Mouse (Mus musculus) hindbrain, embryonic 10.5 days (tissue): ENCODE results near the gene Tfeb. TPM values are rescaled to one million over a fixed set of nuclear protein-coding genes. Genes with fewer than 3 reads are reported as not detected.
A peak's percentile ranks its signal among the peaks of the same experiment; 100 is the strongest.

Source experiments
- DNase-seq: peaks from one replicate; pipeline ENCODE4 v3.0.0-alpha.2; 2017; ENCODE audit warnings: low spot score
- H3K27ac ChIP-seq: fragments of 300-500 bp; sonication (generic); 2 replicates; pipeline ENCODE4 v1.5.1; 2016; ENCODE audit warnings: mild to moderate bottlenecking, moderate library complexity
- H3K27me3 ChIP-seq: fragments of 300-500 bp; sonication (generic); 2 replicates; pipeline ENCODE4 v1.6.1; 2016; ENCODE audit warnings: mild to moderate bottlenecking; ENCODE audit not compliant: poor library complexity, insufficient read depth, severe bottlenecking
- H3K36me3 ChIP-seq: fragments of 300-500 bp; sonication (generic); 2 replicates; pipeline ENCODE4 v1.6.1; 2016; ENCODE audit warnings: mild to moderate bottlenecking, moderate library complexity
- H3K4me1 ChIP-seq: fragments of 300-500 bp; sonication (generic); replicated peaks from 2 replicates; pipeline ENCODE4 v1.6.1; 2016; ENCODE audit warnings: mild to moderate bottlenecking
- H3K4me3 ChIP-seq: fragments of 300-500 bp; sonication (generic); 2 replicates; pipeline ENCODE4 v1.5.1; 2016; ENCODE audit warnings: mild to moderate bottlenecking, moderate library complexity
- H3K9me3 ChIP-seq: fragments of 300-500 bp; sonication (generic); 2 replicates; pipeline ENCODE4 v1.6.1; 2016; ENCODE audit warnings: mild to moderate bottlenecking, moderate library complexity
- WGBS: fragments of 180-500 bp; shearing (Covaris S2); methylation state at CpG from one replicate; pipeline ENCODE4 v1.1.7; 2016; 5-methylcytosine and 5-hydroxymethylcytosine counted together
- polyA plus RNA-seq: library from polyadenylated mRNA; unstranded; fragments of >200 nt; fragmentation: Nextera tagmentation; extraction: Ambion mirVana; gene quantifications from 2 replicates; pipeline ENCODE4 v1.2.1, GENCODE M21; 2016

Tfeb gene
- polyA plus RNA-seq = 2.2 and 3.7 TPM in 2 replicates

DNA sequence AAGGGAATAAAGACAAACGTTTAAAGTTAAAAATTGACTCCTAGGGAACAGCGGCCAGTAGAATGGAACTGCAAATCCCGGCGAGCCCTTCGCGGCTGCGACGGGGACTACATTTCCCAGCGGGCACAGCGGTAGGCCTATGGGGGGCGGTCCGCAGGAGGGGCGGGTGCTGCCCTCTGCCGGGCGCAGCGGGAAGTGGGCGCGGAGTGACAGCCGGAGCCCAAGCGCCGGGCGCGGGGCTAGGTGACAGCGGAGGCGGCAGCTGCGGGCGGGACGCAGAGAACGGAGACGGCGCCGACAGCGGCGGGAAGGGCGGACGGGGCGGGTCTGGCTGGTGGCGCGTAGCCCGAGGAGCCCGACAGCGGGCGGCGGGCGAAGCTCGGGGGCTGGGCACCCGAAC, at the start of gene Tfeb:
Tfeb (plus strand) TSS at position 175 of the 400 bp plus-strand sequence.
- Histone ChIP-seq H3K27ac (peak within 1 kb of the TSS; percentile 79), H3K9me3 (no peaks in the 10 kb centered on the region), H3K4me3 (peak within 1 kb of the TSS; percentile 71), H3K4me1 (peaks cover 36% of the 10 kb centered on the region), H3K36me3 (no peaks in the 10 kb centered on the region), H3K27me3 (peaks cover 57% of the 10 kb centered on the region)
- DNase-seq = peak; percentile 96
- WGBS = under 1% methylated on average over 35 of the region's 47 CpGs

DNA sequence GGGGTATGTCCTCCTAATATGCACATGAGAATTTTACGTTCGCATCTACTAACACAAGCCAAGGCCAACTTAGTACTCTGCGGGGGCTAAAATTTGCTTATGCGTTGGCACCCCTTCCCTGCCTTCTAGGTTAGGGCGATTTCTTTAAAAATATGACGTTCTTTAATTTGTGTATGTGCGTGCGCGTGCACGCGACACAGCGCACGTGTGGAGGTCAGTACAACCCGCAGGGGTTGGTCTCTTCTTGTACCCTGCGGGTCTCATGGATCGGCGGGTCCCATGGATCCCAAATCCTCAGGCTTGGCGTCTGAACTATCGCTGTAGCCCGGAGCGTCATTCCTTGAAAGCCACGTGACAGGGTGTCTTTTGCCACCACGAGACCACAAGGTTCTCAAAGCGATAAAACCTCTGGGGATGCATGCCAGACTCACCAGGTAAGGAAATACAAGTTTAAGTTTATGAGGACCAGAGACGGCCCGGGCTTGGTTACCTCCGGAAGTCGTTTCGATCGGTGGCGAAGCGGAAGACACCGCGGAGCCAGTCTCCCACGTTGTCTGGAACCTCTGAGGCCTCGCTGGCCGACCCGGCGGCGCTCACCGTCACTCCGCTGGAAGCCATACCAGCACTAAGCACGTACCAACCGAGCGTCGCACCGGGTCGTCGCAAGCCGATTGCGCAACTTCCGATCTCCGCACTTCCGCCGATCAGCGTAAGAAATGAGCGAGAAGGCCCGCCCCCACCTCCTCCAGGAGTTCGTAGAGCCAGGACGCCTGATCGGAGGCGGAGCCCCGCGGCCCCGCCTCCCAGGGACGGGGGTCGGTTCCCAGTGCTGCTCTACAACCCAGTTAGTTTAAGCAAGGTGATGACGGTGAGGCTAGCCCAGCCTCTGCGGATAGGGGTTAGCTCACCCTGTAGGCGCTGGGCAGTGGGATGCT, 49.2 kb upstream of the Tfeb start:
- peaks cover 37% of the 10 kb centered on the region for H3K4me1 ChIP-seq
- peaks cover 40% of the 10 kb centered on the region for H3K36me3 ChIP-seq
- peak overlapping the region; percentile 92 for H3K27ac ChIP-seq
- peaks cover 33% of the 10 kb centered on the region for H3K27me3 ChIP-seq
- peak; percentile 96 for DNase-seq
- under 1% methylated on average over 70 of the region's 70 CpGs for WGBS
- H3K4me3 ChIP-seq = peak overlapping the region; percentile 85
- H3K9me3 ChIP-seq = no peaks in the 10 kb centered on the region

- DNase-seq = no peak
- Histone ChIP-seq H3K4me1 (peaks cover 38% of the 10 kb centered on the region), H3K27me3 (peaks cover 39% of the 10 kb centered on the region), H3K36me3 (peaks cover 34% of the 10 kb centered on the region), H3K9me3 (no peaks in the 10 kb centered on the region), H3K27ac (peak within 1 kb of the TSS; percentile 92), H3K4me3 (peak within 1 kb of the TSS; percentile 85)
- WGBS = under 1% methylated on average over 9 of the region's 9 CpGs
Measured at GRCm38 (mm10) chr17:47688344-47688607, 48.6 kb upstream of the Tfeb start, which contains the start of gene Tomm6. Gene Tomm6 (minus strand): TSS chr17:47688386.

- Histone ChIP-seq H3K36me3 (peaks cover 28% of the 10 kb centered on the region), H3K9me3 (no peaks in the 10 kb centered on the region), H3K27ac (peak within 1 kb of the TSS; percentile 92), H3K4me3 (peak within 1 kb of the TSS; percentile 85), H3K27me3 (peaks cover 46% of the 10 kb centered on the region), H3K4me1 (peaks cover 44% of the 10 kb centered on the region)
- peak; percentile 74 for DNase-seq
- under 1% methylated on average over 58 of the region's 58 CpGs for WGBS
Measured at GRCm38 (mm10) chr17:47688608-47689575, 47.9 kb upstream of the Tfeb start, which contains the start of gene Frs3. Gene Frs3 (plus strand): TSS chr17:47689030.

DNA sequence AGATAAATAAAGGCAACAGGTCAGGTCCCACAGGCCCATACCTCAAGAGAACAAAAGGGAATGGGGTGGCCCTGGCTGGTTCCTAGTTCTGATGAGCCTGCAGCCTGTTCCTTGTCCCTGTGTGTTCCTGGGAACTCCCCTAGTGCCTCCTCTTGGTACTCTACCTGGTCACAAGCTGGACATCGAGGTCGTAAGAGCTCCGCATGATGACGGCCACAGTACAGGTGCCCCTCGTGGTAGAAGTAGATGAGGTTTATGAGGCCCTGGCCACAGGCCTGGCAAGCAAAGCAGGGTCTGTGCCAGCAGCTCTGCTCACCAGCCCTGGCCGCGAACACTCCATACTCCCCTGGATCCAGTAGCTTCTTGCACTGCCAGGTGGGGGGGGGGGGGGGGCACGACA, 46.9 kb upstream of the Tfeb start:
- peaks cover 18% of the 10 kb centered on the region for H3K36me3 ChIP-seq
- no peak overlapping the region for H3K27ac ChIP-seq
- peaks cover 52% of the 10 kb centered on the region for H3K4me1 ChIP-seq
- no peaks in the 10 kb centered on the region for H3K9me3 ChIP-seq
- DNase-seq = no peak
- H3K4me3 ChIP-seq = peak overlapping the region; percentile 85
- WGBS = 86% methylated on average over 8 of the region's 8 CpGs
- peaks cover 47% of the 10 kb centered on the region for H3K27me3 ChIP-seq

GRCm38 (mm10) chr17:47691650-47692049, 45.2 kb upstream of the Tfeb start:
- Histone ChIP-seq H3K9me3 (no peaks in the 10 kb centered on the region), H3K4me3 (no peak overlapping the region), H3K27me3 (peaks cover 51% of the 10 kb centered on the region), H3K27ac (no peak overlapping the region), H3K4me1 (peaks cover 54% of the 10 kb centered on the region), H3K36me3 (peaks cover under 1% of the 10 kb centered on the region; the same call in 1 of the 2 replicates)
- DNase-seq = no peak
- WGBS = 94% methylated on average over 3 of the region's 3 CpGs

DNA sequence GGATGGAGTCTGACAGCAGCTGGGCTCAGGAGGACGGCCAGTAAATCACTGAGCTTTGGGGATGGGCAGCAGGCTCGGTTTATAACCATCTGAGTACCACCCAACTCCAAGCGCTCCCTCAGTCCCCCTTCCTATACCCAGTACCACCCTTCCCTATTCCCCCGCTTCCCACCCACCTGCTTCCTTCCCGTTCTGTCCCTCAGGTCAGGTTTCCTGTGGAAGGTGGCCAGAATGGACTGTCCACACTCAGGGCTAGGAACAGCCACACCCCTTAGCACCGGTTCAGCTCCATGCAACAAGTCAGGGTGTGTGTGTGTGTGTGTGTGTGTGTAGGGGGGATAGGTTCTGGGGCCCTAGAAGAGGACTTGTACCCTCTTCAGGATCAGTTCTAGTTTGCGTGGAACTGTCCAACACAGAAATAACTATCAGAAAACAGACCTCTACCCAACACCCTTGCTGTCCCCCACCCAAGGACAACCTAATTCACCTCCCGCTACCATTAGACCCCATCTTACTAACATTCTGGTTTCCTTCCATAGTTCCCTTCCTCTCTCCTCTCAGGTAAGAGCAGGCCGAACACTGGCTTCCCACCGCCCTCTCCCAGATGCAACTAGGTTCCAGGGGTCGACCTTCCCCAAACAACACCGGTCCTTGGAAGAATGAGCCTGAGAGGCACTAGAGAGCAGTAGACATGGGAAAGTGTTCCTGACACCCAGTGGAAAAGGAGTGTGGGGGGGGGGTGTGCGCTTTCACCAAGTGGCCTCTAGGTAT, 43.0 kb upstream of the Tfeb start:
- peak overlapping the region; percentile 78 for H3K4me3 ChIP-seq
- H3K36me3 ChIP-seq = peaks cover 12% of the 10 kb centered on the region; the same call in 1 of the 2 replicates
- 35% methylated on average over 13 of the region's 13 CpGs for WGBS
- no peaks in the 10 kb centered on the region for H3K9me3 ChIP-seq
- peak overlapping the region; percentile 94 for H3K27ac ChIP-seq
- DNase-seq = no peak
- peaks cover 41% of the 10 kb centered on the region for H3K4me1 ChIP-seq
- peaks cover 51% of the 10 kb centered on the region for H3K27me3 ChIP-seq

DNA sequence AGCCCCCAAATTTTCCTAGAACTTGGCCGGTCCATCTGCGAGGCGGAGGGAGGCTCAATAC, 42.6 kb upstream of the Tfeb start, which contains the start of gene Gm21981:
Gm21981 (minus strand) TSS at position 14 of the 61 bp plus-strand sequence.
- WGBS = 2% methylated on average over 3 of the region's 3 CpGs
- Histone ChIP-seq H3K36me3 (peaks cover 16% of the 10 kb centered on the region; the same call in 1 of the 2 replicates), H3K4me1 (peaks cover 37% of the 10 kb centered on the region), H3K27me3 (peaks cover 51% of the 10 kb centered on the region), H3K4me3 (peak within 1 kb of the TSS; percentile 78), H3K9me3 (no peaks in the 10 kb centered on the region), H3K27ac (peak within 1 kb of the TSS; percentile 94)
- no peak for DNase-seq

DNA sequence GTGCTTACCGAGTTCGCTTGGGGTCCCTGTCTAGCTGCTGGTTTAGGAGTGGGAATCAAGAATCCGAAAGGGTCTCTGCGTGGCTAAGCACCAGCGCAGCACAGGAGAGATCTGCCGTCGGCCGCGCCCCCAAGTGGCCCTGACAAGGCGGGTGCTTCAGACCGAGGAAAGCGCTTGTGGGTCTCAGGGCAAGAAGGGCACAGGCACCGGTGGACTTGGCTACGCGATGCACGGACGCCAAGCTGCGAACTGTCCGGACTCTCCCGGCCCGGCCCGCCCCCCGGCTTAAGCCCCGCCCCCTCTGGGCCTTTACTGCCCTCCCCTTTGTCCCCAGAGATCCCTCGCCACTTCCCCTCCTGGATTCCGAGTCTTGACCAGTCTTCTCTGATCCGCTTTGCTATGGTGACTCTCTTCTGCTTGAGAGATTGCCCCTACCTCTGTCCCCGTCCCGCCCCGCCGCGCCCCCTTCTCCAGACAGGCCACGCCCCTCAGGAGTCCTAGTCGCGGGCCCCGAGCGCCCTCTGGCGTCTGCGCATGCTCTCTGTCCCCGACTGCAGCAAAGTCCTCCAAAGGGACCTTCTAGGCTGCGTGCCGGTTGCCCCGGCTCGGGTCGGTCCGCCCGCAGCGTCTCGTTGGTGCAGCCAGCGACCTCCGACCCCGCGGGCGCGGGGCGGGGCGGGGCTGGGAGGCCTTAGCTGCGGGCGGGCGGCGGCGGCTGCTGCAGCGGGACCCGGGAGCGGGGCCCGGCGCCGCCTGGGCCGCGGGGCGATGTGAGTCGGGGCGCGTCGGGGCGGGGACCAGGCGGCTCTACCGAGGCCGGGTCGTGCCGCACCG, 42.1 kb upstream of the Tfeb start, which contains the start of gene Prickle4:
Prickle4 (minus strand) TSS at position 234 of the 834 bp plus-strand sequence.
- H3K4me3 ChIP-seq = peak within 1 kb of the TSS; percentile 78
- no peaks in the 10 kb centered on the region for H3K9me3 ChIP-seq
- DNase-seq = peak; percentile 99
- peak within 1 kb of the TSS; percentile 94 for H3K27ac ChIP-seq
- H3K4me1 ChIP-seq = peaks cover 33% of the 10 kb centered on the region
- peaks cover 21% of the 10 kb centered on the region for H3K36me3 ChIP-seq
- under 1% methylated on average over 82 of the region's 82 CpGs for WGBS
- peaks cover 47% of the 10 kb centered on the region for H3K27me3 ChIP-seq

DNA sequence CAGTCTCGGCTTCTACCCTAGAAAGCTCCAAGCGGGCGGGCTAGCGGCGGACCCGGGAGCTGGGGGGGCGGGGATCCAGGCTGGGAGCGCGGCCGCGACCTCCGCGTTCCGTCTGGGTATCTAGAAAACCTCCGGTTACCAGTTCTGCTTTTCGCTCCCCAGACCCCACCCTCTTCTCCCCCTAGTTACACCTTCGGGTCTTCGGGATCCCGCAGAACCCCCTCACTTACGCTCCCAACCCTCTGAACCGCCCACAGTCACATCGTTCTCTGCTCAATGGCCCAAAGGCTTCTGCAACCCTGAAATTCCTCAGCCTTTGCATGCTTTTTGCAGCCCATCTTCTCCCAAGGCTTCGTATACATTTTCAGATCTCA, 41.5 kb upstream of the Tfeb start:
- peaks cover 27% of the 10 kb centered on the region for H3K36me3 ChIP-seq
- no peaks in the 10 kb centered on the region for H3K9me3 ChIP-seq
- H3K4me1 ChIP-seq = peaks cover 27% of the 10 kb centered on the region
- WGBS = under 1% methylated on average over 23 of the region's 23 CpGs
- H3K27me3 ChIP-seq = peaks cover 41% of the 10 kb centered on the region
- H3K27ac ChIP-seq = peak overlapping the region; percentile 94
- no peak for DNase-seq
- peak overlapping the region; percentile 78 for H3K4me3 ChIP-seq

GRCm38 (mm10) chr17:47698156-47698555, 38.7 kb upstream of the Tfeb start:
- no peak for DNase-seq
- H3K36me3 ChIP-seq = peaks cover 49% of the 10 kb centered on the region
- H3K4me1 ChIP-seq = peaks cover 24% of the 10 kb centered on the region
- H3K27ac ChIP-seq = no peak overlapping the region
- peaks cover 30% of the 10 kb centered on the region for H3K27me3 ChIP-seq
- H3K9me3 ChIP-seq = no peaks in the 10 kb centered on the region
- H3K4me3 ChIP-seq = no peak overlapping the region
- WGBS = 82% methylated on average over 10 of the region's 10 CpGs

DNA sequence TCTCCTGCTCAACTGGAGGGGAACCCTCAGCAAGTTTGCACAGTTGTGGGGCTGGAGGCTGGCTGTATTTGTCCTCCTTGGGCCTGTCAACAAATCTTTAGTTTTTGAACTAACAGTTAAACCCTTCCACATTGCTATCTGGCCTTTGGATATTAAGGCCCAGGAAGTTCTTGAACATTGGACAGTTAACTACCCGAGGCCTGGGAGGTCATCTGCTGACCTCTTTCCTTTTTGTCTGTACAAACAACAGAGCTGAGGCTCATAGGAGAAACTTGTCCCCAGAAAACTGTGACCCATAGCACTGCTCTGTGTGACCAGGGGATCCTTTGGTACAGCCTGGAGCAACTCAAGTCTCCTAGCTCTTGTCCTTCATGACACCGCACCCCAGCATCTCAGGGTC, 37.8 kb upstream of the Tfeb start:
- peaks cover 29% of the 10 kb centered on the region for H3K27me3 ChIP-seq
- no peak overlapping the region for H3K27ac ChIP-seq
- peaks cover 22% of the 10 kb centered on the region for H3K4me1 ChIP-seq
- no peak for DNase-seq
- no peaks in the 10 kb centered on the region for H3K9me3 ChIP-seq
- no peak overlapping the region for H3K4me3 ChIP-seq
- peaks cover 57% of the 10 kb centered on the region for H3K36me3 ChIP-seq
- WGBS = 88% methylated on average over 2 of the region's 2 CpGs
